Mouse (Mus musculus) liver, embryonic 13.5 days (tissue): ENCODE data around the gene Carhsp1. TPM values are rescaled to one million over a fixed set of nuclear protein-coding genes. Genes with fewer than 3 reads are reported as not detected.

Experiments used
- ATAC-seq: fragments of 200-750 bp; cut with Nextera tagmentation; 2 replicates; pipeline ENCODE4 v1.8.0; 2017; ENCODE audit warnings: low read depth, mild to moderate bottlenecking, moderate number of reproducible peaks, moderate library complexity
- DNase-seq: peaks from one replicate; pipeline ENCODE4 v3.0.0; 2022
- H3K27ac ChIP-seq: fragments of 300-500 bp; sonication (generic); 2 replicates; pipeline ENCODE4 v1.5.1; 2015; ENCODE audit warnings: moderate library complexity, mild to moderate bottlenecking, inconsistent platforms
- H3K27me3 ChIP-seq: fragments of 300-500 bp; sonication (generic); 2 replicates; pipeline ENCODE4 v1.6.1; 2015; ENCODE audit warnings: mild to moderate bottlenecking, inconsistent platforms
- H3K36me3 ChIP-seq: fragments of 300-500 bp; sonication (generic); 2 replicates; pipeline ENCODE4 v1.6.1; 2015; ENCODE audit warnings: mild to moderate bottlenecking, inconsistent platforms
- H3K4me1 ChIP-seq: fragments of 300-500 bp; sonication (generic); replicated peaks from 2 replicates; pipeline ENCODE4 v1.6.1; 2015; ENCODE audit warnings: inconsistent platforms
- H3K4me2 ChIP-seq: fragments of 300-500 bp; sonication (generic); 2 replicates; pipeline ENCODE4 v1.6.1; 2015; ENCODE audit warnings: inconsistent platforms, mild to moderate bottlenecking, moderate library complexity
- H3K4me3 ChIP-seq: fragments of 300-500 bp; sonication (generic); replicated peaks from 2 replicates; pipeline ENCODE4 v1.5.1; 2015; ENCODE audit warnings: mild to moderate bottlenecking, inconsistent platforms
- H3K9ac ChIP-seq: fragments of 300-500 bp; sonication (generic); 2 replicates; pipeline ENCODE4 v1.6.1; 2015; ENCODE audit warnings: mild to moderate bottlenecking, inconsistent platforms
- H3K9me3 ChIP-seq: fragments of 300-500 bp; sonication (generic); replicated peaks from 2 replicates; pipeline ENCODE4 v1.6.1; 2016; ENCODE audit warnings: inconsistent platforms
- WGBS: fragments of 180-500 bp; shearing (Covaris S2); methylation state at CpG from one replicate; pipeline ENCODE4 v1.1.7; 2015; ENCODE audit not compliant: insufficient replicate concordance; 5-methylcytosine and 5-hydroxymethylcytosine counted together
- polyA plus RNA-seq: library from polyadenylated mRNA; unstranded; fragments of >200 nt; fragmentation: Nextera tagmentation; extraction: Ambion mirVana; gene quantifications from 2 replicates; pipeline ENCODE4 v1.2.1, GENCODE M21; 2015

The Carhsp1 gene
- polyA plus RNA-seq, 1 experiment from 2014 or later, result 62.4 TPM

GRCm38 (mm10) chr16:8638131-8638530 lies 33.8 kb downstream of the Carhsp1 start:
- 11% methylated on average over 7 of the region's 7 CpGs for WGBS
- Histone ChIP-seq H3K9ac (peak overlapping the region; percentile 90), H3K27me3 (no peaks in the 10 kb centered on the region), H3K27ac (peak overlapping the region; percentile 93), H3K4me1 (peaks cover 58% of the 10 kb centered on the region), H3K36me3 (peaks cover 61% of the 10 kb centered on the region), H3K4me3 (peak overlapping the region; percentile 80), H3K4me2 (peak overlapping the region; percentile 90), H3K9me3 (no peaks in the 10 kb centered on the region)
- DNase-seq (no peak), ATAC-seq (no peak)

GRCm38 (mm10) chr16:8637217-8638051 lies 34.5 kb downstream of the Carhsp1 start, which contains the start of the genes Pmm2 and Tmem186:
TSS of gene Pmm2 (plus strand) at chr16:8637674.
TSS of gene Tmem186 (minus strand) at chr16:8637712.
- peaks cover 57% of the 10 kb centered on the region for H3K36me3 ChIP-seq
- peak within 1 kb of the TSS; percentile 93 for H3K27ac ChIP-seq
- DNase-seq, result peak; percentile 76
- peak within 1 kb of the TSS; percentile 90 for H3K4me2 ChIP-seq
- peak within 1 kb of the TSS; percentile 90 for H3K9ac ChIP-seq
- H3K4me1 ChIP-seq, result peaks cover 60% of the 10 kb centered on the region
- no peaks in the 10 kb centered on the region for H3K27me3 ChIP-seq
- WGBS, result under 1% methylated on average over 59 of the region's 59 CpGs
- H3K9me3 ChIP-seq, result no peaks in the 10 kb centered on the region
- peak; percentile 85 for ATAC-seq
- H3K4me3 ChIP-seq, result peak within 1 kb of the TSS; percentile 80

GRCm38 (mm10) chr16:8636867-8637216 lies 35.1 kb downstream of the Carhsp1 start:
- Histone ChIP-seq H3K4me2 (peak overlapping the region; percentile 90), H3K27ac (peak overlapping the region; percentile 93), H3K27me3 (no peaks in the 10 kb centered on the region), H3K36me3 (peaks cover 57% of the 10 kb centered on the region), H3K4me1 (peaks cover 61% of the 10 kb centered on the region), H3K4me3 (peak overlapping the region; percentile 80), H3K9ac (peak overlapping the region; percentile 90), H3K9me3 (no peaks in the 10 kb centered on the region)
- WGBS, result under 1% methylated on average over 13 of the region's 13 CpGs
- peak; percentile 29 for ATAC-seq
- no peak for DNase-seq

- H3K4me2 ChIP-seq, result no peak overlapping the region
- H3K4me3 ChIP-seq, result no peak overlapping the region
- no peaks in the 10 kb centered on the region for H3K27me3 ChIP-seq
- DNase-seq, result no peak
- H3K4me1 ChIP-seq, result peaks cover 25% of the 10 kb centered on the region
- H3K9ac ChIP-seq, result no peak overlapping the region
- H3K9me3 ChIP-seq, result no peaks in the 10 kb centered on the region
- no peak overlapping the region for H3K27ac ChIP-seq
- no peak for ATAC-seq
- WGBS, result 52% methylated on average over 5 of the region's 5 CpGs
- peaks cover 46% of the 10 kb centered on the region for H3K36me3 ChIP-seq
Observed at GRCm38 (mm10) chr16:8631428-8631827, 40.5 kb downstream of the Carhsp1 start.

GRCm38 (mm10) chr16:8630419-8630818 lies 41.5 kb downstream of the Carhsp1 start:
- Histone ChIP-seq H3K9ac (no peak overlapping the region), H3K4me3 (no peak overlapping the region), H3K27ac (no peak overlapping the region), H3K9me3 (no peaks in the 10 kb centered on the region), H3K4me2 (no peak overlapping the region), H3K27me3 (no peaks in the 10 kb centered on the region), H3K4me1 (peaks cover 15% of the 10 kb centered on the region; the same call in 1 of the 2 replicates), H3K36me3 (peaks cover 38% of the 10 kb centered on the region)
- no peak for DNase-seq
- no peak for ATAC-seq
- 63% methylated on average over 2 of the region's 2 CpGs for WGBS

DNA sequence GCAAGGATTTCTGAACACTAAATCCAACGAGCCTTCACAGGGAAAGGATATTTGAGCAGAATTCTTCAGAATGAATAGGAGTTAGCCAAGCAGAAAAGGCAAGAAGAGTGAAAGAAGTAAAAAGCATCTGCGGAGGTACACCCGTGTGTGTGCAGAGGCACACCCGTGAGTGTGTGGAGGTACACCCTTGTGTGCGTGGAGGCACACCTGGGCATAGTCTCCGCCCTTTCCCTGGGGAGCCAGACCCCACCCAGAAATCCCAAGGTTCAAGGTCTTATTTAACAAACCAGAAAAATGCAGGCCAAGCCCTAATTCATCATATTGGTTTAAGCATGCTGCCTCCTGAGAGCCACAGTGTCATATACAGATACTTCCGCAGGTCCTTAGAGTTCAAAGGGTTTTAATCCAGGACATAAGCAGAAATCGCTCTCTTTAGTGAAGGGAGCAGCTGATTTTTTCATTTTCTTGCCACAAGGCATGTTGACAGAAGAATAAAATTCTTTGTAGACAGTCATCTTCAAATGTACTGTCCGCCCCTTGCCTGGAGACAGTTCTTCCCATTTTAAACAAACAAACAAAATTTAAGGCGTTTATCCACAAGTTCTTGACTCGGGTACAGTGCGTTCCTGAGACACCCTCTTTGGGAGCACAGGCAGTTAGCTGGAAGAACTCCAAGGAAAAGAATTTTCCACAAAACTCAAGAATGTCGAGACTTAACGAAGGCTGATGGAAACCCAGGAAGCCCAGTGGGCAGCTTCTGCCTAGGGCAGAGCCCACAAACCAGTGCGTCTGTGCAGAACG lies 51.4 kb downstream of the Carhsp1 start:
- H3K36me3 ChIP-seq, result 0 out of 2 replicates have a peak, but pooled peaks cover 4% of the 10 kb centered on the region
- no peaks in the 10 kb centered on the region for H3K27me3 ChIP-seq
- H3K4me3 ChIP-seq, result no peak overlapping the region
- H3K4me2 ChIP-seq, result no peak overlapping the region
- WGBS, result 76% methylated on average over 16 of the region's 16 CpGs
- no peaks in the 10 kb centered on the region for H3K9me3 ChIP-seq
- ATAC-seq, result no peak
- H3K9ac ChIP-seq, result no peak overlapping the region
- no peak for DNase-seq
- peaks cover 4% of the 10 kb centered on the region; the same call in 1 of the 2 replicates for H3K4me1 ChIP-seq
- H3K27ac ChIP-seq, result no peak overlapping the region

DNA sequence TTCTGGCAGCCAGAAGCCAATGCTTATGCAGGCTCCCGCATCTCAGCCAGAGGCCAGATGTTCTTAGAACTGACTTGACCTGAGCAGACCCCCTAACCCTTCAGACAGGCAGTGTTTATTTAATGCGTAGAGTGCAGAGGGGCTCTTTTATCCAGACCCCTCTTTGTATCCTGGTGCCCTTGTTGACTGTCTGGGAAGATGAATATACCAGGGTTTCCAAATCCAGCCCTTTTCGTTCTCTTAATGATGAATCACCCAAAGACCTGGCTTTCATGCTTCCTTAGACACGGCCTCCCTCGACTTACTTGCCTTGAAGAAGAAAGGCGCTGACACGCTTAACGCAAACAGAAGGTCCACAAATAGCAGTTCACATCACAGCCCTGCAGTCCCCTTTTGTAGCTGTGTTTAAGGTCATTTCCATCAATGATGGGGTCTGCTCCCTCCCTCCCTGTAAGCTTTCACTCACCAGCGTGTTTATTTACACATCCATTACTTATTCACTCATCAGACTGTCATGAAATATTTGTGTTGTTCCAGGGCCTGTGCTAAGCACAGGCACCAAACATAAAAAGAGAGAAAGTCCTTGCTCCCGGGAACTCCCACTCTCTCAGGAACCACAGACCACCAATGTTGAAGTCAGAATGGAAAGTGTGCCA lies 52.2 kb downstream of the Carhsp1 start:
- no peak for DNase-seq
- H3K4me2 ChIP-seq, result no peak overlapping the region
- no peaks in the 10 kb centered on the region for H3K27me3 ChIP-seq
- no peak overlapping the region for H3K9ac ChIP-seq
- H3K27ac ChIP-seq, result no peak overlapping the region
- H3K9me3 ChIP-seq, result no peaks in the 10 kb centered on the region
- peaks cover 4% of the 10 kb centered on the region; the same call in 1 of the 2 replicates for H3K4me1 ChIP-seq
- whole genome bisulfite sequencing, result 72% methylated on average over 10 of the region's 10 CpGs
- 0 out of 2 replicates have a peak, but pooled peaks cover 4% of the 10 kb centered on the region for H3K36me3 ChIP-seq
- H3K4me3 ChIP-seq, result no peak overlapping the region
- ATAC-seq, result no peak

DNA sequence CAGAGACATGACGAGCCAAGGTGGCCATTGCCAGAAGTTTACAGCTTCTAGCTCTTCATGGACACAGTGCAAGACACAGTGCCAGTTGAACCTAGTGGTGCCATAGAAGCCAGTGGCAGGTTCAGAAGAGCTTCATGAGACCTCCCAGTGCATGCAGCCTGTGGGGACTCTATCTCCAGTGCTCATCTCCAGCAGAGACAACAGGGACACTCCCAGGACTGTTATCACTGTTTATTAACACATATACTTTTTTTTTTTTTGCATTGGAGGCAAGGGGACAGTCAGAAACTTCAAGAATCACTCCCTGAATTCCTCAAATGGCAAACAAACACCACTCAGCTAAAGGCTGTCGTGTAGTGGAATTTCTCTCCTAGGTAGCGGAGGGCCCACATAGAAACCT lies 58.5 kb downstream of the Carhsp1 start:
- no peaks in the 10 kb centered on the region for H3K27me3 ChIP-seq
- ATAC-seq (peak; percentile 32), DNase-seq (peak; percentile 17)
- peak overlapping the region; percentile 54 for H3K9ac ChIP-seq
- peaks cover 41% of the 10 kb centered on the region for H3K4me1 ChIP-seq
- H3K4me3 ChIP-seq, result peak overlapping the region; percentile 29
- H3K4me2 ChIP-seq, result peak overlapping the region; percentile 60
- peak overlapping the region; percentile 94 for H3K27ac ChIP-seq
- WGBS, result 64% methylated on average over 3 of the region's 3 CpGs
- no peaks in the 10 kb centered on the region for H3K9me3 ChIP-seq
- peaks cover 5% of the 10 kb centered on the region; the same call in 1 of the 2 replicates for H3K36me3 ChIP-seq

DNA sequence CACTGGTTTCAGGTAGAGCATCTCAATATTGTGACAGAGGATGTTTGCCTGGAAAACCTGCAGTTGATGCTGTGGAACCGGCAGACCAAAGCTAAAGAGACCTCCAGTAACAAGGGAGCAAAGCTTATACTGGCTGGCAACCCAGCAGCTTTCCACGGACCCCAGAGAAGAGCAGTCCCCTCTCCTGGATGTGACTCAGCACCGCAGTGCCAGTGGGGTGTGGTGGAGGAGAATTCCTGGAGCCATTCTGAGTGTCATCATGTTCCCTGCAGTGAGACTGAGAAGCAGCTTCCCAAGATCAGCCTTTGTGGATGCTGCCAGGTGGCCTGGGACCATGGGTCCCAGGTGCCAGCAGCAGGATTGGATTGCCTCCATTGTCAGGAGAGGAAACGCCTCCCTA lies 58.9 kb downstream of the Carhsp1 start:
- ATAC-seq (peak; percentile 71), DNase-seq (peak; percentile 22)
- peaks cover 41% of the 10 kb centered on the region for H3K4me1 ChIP-seq
- peak overlapping the region; percentile 29 for H3K4me3 ChIP-seq
- H3K9me3 ChIP-seq, result no peaks in the 10 kb centered on the region
- H3K4me2 ChIP-seq, result peak overlapping the region; percentile 60
- WGBS, result 54% methylated on average over 4 of the region's 4 CpGs
- no peaks in the 10 kb centered on the region for H3K27me3 ChIP-seq
- H3K9ac ChIP-seq, result peak overlapping the region; percentile 54
- peaks cover 5% of the 10 kb centered on the region; the same call in 1 of the 2 replicates for H3K36me3 ChIP-seq
- peak overlapping the region; percentile 94 for H3K27ac ChIP-seq

GRCm38 (mm10) chr16:8612214-8613005 lies 59.5 kb downstream of the Carhsp1 start:
- Histone ChIP-seq H3K9ac (peak overlapping the region; percentile 54), H3K4me2 (peak overlapping the region; percentile 60), H3K4me3 (peak overlapping the region; percentile 29), H3K27me3 (no peaks in the 10 kb centered on the region), H3K27ac (peak overlapping the region; percentile 94), H3K4me1 (peaks cover 41% of the 10 kb centered on the region), H3K36me3 (peaks cover 5% of the 10 kb centered on the region; the same call in 1 of the 2 replicates), H3K9me3 (no peaks in the 10 kb centered on the region)
- ATAC-seq (peak; percentile 99), DNase-seq (peak; percentile 81)
- 60% methylated on average over 8 of the region's 8 CpGs for WGBS
